Mouse (Mus musculus): ENCODE results near the gene Ppp3ca.

The Ppp3ca gene

GRCm38 (mm10) chr3:136805897-136806296, 136.0 kb downstream of the Ppp3ca start:
- intact Hi-C loops (cut with DNase I), result no loop called here

DNA sequence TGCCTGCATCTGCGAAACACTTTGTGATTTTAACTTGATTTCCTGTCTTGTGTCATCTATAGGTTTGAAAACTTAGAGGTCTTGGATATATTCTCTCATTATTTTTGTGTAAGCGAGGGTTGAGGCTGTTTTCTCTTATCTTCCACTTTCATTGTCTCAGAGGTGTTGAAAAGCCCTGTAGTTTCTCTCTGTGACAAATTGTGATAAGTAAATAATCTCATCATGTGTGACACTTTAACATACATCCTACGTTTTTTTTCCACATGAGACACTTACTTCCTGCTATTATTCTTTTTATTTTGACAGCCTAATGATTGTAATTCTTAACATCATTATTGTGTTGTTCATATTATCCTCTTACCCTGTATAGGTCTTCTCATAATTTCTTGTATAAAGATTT, 140.3 kb downstream of the Ppp3ca start:
- intact Hi-C loops (cut with DNase I), result no loop called here

DNA sequence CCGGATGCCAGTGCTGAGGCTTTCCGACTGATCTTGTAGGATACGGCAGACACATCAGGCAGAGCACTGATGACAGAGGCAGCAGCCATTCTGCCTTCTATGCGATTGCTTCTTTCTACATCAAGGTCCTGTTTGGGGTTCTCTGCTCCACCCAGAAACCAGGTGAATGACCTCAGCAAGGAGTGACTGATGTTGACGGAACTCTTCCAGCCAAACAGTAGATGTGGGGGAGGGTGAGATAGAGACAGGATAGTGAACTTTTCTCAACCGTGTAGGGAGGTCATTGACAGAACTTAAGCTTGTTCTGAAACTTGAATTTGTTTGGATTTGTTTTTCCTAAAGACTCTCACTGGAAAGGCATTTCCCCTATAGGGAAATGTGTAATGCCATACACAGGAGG, 142.2 kb downstream of the Ppp3ca start:
- intact Hi-C loops (cut with DNase I), result no loop called here

GRCm38 (mm10) chr3:136812791-136813190, 142.9 kb downstream of the Ppp3ca start:
- intact Hi-C loops (cut with DNase I), result no loop called here

DNA sequence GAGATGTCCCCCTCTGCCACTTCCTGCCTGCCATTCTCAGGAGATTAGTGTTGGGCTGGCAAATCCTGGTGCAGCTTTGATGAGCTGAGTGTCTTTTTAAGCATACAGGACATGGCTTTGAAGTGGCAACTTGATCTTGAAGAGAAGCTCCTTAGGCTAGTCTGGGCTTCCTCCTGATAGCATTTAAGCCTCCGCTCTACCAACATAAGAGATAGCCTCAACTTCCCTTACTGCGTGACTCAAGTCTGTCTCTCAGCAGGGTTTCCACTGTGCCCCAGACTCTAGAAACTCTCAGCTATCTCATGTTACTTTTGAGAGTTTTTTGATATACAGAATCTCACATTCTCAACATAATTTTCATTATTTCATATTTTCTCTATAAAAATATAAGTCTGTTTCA, 144.0 kb downstream of the Ppp3ca start:
- intact Hi-C loops (cut with DNase I), result no loop called here

- intact Hi-C loops (cut with DNase I), result no loop called here
Observed at GRCm38 (mm10) chr3:136814916-136815315, 145.0 kb downstream of the Ppp3ca start.

GRCm38 (mm10) chr3:136816319-136816718, 146.4 kb downstream of the Ppp3ca start:
- intact Hi-C loops (cut with DNase I), result no loop called here

DNA sequence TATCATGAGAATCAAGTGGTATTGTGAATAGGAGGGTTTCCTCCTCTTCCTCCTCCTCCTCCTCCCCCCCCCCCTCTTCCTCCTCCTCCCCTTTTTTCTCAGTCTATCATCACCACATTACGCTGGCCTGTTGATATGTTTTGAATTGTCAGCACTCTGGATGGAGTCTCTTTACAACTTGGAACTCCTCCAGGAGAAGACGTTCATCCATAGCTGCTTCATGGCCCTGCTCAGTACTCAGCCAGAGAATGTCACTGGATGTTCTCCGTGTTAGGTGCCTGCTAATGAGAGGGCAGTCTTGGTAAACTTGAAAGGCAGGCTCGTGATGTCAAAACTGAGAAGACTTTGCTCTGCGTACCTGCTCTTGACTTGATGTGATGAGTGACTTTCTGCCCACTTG, 149.1 kb downstream of the Ppp3ca start:
- intact Hi-C loops (cut with DNase I), result no loop called here

GRCm38 (mm10) chr3:136821039-136821438, 151.1 kb downstream of the Ppp3ca start:
- intact Hi-C loops (cut with DNase I), result no loop called here

DNA sequence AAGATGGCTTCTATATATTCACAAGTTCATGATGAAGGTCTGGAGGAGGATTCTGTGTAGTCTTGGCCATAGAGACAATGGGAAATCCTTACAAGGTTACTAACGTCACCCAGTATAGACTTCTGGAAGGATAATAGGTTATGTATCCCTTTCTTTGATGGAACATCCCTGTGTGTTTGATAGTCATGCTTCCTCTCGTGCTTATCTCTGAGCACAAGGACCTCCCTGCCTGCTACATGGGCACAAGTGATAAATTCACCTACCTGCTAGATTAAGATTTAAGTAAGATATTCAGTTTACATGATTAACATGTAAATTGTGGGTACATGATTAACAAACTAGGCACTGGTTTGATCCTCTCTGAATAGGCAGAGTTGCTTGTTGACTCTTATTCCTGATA, 152.1 kb downstream of the Ppp3ca start:
- intact Hi-C loops (cut with DNase I), result no loop called here

- intact Hi-C loops (cut with DNase I), result no loop called here
Observed at GRCm38 (mm10) chr3:136822431-136822830, 152.5 kb downstream of the Ppp3ca start.

- intact Hi-C loops (cut with DNase I), result no loop called here
Observed at GRCm38 (mm10) chr3:136828451-136828850, 158.5 kb downstream of the Ppp3ca start.

GRCm38 (mm10) chr3:136829109-136829508, 159.2 kb downstream of the Ppp3ca start:
- intact Hi-C loops (cut with DNase I), result no loop called here

DNA sequence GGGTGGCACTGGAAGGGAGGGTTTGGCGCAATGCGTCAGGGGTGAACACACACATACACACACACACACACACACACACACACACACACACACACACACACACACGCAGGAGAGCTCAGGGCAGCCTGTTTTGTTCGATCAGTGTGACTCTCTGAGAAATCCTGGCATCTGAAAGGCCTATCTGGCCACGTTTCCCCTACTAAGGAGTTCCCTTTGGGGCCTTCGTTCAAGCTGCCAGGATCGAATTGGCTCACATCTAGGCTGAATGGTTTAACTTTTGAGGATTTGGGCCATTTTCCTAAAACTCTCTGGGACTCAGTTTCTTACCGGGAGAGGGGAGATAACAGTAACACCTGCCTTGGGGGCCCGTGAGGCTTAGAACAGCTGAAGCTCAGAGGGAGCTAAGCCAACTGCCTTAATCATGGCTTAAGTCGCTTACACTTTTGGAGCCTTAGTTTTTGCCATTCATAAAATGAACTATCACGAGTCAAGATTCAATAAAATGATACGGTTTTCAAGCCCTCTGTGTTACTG, 160.8 kb downstream of the Ppp3ca start:
- intact Hi-C loops (cut with DNase I), result no loop called here

GRCm38 (mm10) chr3:136833003-136833745, 163.2 kb downstream of the Ppp3ca start:
- intact Hi-C loops (cut with DNase I), result no loop called here

DNA sequence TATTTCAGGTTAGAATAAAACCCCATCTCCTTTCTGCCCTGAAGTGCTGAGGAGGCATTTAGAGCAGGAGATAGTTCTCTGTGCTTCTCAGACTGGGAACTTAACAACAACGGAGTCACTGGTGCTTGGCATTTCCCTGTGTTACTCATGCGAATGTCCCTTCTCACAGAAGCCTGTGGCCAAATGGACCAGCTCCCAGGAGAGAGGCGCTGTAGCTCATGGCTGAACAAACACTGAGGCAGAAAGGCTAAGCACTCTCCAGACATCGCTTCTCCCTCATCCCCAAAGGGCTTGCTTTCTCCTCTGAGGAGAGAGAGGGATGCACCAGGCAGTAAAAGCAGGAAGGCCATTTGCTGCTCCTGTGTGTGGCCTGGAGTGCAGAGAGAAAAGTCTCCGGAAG, 164.0 kb downstream of the Ppp3ca start:
- intact Hi-C loops (cut with DNase I), result no loop called here

DNA sequence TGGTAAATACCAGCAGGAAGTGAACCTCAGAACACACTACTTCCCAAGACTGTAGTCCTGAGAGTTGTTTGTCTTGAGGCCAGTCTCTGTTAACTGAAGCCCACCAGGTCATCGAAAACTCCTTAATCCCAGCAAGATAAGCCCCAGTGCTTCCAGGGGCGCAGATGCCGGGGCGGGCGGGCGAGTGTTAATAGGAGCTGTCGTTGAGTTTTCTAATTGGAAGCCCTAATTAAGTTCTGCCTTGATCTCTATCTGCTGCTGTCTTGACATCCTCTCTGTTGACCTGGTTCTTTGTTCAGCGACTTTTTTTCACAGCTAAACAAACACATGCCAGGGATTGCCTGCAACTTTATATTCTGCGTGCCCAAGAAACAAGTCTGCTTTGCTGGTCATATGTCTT, 165.9 kb downstream of the Ppp3ca start:
- intact Hi-C loops (cut with DNase I), result no loop called here

DNA sequence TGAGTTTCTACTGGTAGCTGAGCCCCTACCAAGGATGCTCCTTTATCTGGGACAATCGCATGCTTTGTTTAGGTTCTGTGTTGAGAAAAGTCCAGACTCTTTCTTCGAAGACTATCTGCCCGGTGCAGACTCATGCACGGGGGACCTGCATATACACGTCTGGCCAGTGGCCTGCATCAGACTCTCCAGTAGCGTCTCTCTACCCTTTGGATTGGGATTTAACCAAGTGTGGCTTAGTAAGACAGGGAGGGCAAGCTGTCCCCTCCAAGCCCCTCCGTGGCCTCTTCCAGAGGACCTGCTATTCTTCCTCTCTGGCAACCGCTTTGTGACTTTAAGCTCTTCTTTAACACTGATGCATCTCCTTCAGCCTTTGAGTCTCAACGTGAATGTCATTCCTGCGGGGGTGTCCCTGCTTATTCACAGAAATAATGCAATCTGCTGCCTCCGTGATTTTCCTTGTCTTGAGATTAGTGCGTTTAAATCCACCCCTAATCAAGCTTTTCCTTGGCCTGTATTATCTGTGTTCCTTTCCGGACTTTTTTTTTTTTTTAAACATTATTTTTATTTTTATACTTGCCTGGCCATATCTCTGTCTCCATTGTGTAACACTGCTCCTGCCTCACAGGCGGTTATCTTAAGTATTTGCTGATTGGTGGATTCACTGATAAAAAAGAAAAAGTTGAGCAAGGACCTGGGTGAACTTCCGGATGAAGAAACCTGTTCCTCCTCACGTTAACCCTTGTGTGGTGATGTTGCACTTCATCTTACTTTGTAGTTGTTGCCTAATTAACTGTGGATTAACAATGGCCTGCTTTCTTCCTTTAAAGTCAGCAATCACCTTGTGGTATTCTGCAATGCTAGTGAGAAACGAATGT, 166.6 kb downstream of the Ppp3ca start:
- intact Hi-C loops (cut with DNase I), result no loop called here

DNA sequence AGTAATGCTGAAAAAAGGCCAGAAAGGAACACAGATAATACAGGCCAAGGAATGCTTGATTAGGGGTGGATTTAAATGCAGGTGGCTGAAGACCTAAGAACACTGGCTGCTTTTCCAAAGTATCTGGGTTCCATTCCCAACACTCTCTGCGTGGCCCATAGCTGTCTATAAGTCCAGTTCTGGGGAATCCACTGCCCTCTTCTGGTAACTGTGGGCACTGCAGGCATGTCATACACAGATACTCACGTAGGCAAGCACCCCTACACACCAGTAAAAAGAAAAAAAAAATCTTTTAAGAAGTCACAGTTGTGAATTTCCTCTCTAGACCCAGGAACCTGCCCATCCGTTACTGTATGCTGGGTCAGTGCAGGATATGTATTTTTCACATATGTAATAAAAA, 167.7 kb downstream of the Ppp3ca start:
- intact Hi-C loops (cut with DNase I), result no loop called here

- intact Hi-C loops (cut with DNase I), result no loop called here
Observed at GRCm38 (mm10) chr3:136841282-136841681, 171.4 kb downstream of the Ppp3ca start.

DNA sequence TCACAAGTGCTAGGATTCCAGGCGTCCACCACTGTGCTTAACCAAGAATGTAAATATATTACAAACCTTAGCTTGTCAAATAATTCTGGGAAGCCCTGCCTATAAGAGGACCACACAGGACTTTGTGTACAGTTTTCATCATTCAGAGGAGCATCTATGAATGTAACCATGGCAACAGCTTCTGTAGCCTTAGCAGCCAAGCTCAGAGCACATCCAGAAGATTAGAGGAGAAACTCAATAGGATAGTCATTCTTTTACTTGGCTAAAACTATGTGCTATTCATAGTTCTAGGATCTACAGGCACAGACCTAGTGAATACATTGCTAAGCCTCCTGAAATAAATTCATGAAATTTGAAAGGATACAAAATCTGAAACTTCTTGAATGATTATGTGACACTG, 172.5 kb downstream of the Ppp3ca start:
- intact Hi-C loops (cut with DNase I), result no loop called here

DNA sequence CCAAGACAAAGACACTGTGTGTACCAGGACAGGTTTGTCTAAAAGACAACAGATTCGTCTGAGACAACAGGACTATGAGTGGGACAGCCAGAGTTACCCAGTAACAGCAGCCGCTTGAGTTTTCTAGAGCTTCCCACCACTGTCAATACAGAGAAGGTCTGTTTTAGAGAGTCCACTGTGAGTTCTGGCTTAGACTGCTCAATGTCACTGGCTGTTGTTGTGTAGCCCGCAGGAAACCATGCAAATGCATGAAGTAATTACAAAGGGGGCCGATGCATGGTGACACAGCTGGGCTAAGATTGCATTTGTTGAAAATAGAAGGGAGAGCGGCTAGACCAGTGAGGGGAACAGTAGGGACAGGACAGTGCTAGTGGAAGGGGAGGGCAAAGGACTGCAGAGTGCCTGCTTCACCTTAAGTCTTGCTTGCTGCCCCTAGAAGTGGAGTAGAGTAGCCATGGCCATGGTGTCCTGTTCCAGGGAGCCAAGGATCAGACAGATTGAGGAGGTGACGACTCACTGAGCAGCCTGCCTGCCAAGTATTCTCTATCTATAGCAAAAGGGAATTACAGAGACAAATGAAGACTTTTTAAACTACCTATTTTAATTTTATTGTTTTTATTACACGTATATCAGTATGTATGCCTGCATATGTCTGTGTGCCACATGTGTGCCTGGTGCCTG, 174.0 kb downstream of the Ppp3ca start:
- intact Hi-C loops (cut with DNase I), result no loop called here
